Mouse (Mus musculus): Measurements from ENCODE around the gene Ints2.

DNA sequence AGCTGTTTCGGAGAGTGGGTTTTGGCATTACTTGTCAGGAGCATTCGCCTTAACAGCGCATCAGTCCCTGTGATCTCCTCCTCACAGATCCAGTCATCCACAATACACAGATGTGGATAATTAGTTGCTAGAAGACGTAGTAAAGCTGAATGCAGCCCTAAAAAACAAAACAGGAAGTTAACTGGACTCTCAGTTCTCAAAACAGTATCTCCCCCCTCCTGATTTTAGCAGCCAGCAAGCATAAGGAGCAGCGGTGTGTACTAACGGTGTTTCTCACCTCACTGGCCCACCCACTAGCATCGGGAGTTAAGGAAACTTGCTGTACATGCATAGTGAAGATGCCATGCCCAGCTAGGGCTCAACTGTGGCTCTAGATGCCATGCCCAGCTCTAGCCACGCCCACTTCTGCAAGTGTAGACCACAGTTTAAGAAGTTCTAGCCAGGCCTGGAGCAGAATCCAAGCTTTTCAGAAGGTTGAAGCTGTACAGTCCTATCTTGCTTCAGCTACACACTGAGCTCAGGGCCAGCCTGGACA lies 30.7 kb downstream of the Ints2 start:
- no peak for TF ChIP-seq CTCF (IDR thresholded peaks at IDR 0.05; ENCODE audit: borderline replicate concordance, extremely low read depth, insufficient read depth, insufficient read length)
- TF ChIP-seq POLR2A (IDR thresholded peaks at IDR 0.05; ENCODE audit: borderline replicate concordance, extremely low read depth, insufficient read depth, insufficient read length, poor library complexity, severe bottlenecking): no peak

All from brain, embryonic 14.5 days (tissue).